Mouse (Mus musculus) frontal cortex, adult (tissue): ENCODE measurements at regions not wholly inside any gene's neighbourhood (a gene's known extent, or its start where the extent isn't known, plus 50 kb on each side); places are given as distances from the start of the nearest gene placed in this dataset.

Experiments used
- ATAC-seq: cut with Nextera tagmentation; 2 replicates; pipeline ENCODE4 v1.9.2; 2017; ENCODE audit warnings: mild to moderate bottlenecking, moderate library complexity, mixed read lengths; ENCODE audit not compliant: low TSS enrichment

GRCm38 (mm10) chr10:37322809-37323208 lies 184.1 kb upstream of the Marcks start:
- ATAC-seq, result no peak

GRCm38 (mm10) chr10:37322310-37322709 lies 183.6 kb upstream of the Marcks start:
- no peak for ATAC-seq

- ATAC-seq, result peak; percentile 73
These were observed 182.5 kb upstream of the Marcks start for GRCm38 (mm10) chr10:37321171-37321570.

GRCm38 (mm10) chr10:37319746-37320430 lies 181.2 kb upstream of the Marcks start:
- no peak for ATAC-seq

- ATAC-seq, result no peak
These were observed 178.0 kb upstream of the Marcks start for GRCm38 (mm10) chr10:37316701-37317100.

- ATAC-seq, result no peak
These were observed 177.1 kb upstream of the Marcks start for GRCm38 (mm10) chr10:37315804-37316203.

- ATAC-seq, result peak; percentile 93
These were observed 176.2 kb upstream of the Marcks start for GRCm38 (mm10) chr10:37314746-37315430.

- ATAC-seq, result no peak
These were observed 174.7 kb upstream of the Marcks start for GRCm38 (mm10) chr10:37313461-37313860.

GRCm38 (mm10) chr10:37310266-37310945 lies 171.7 kb upstream of the Marcks start:
- ATAC-seq, result no peak

- ATAC-seq, result no peak
These were observed 165.9 kb upstream of the Marcks start for GRCm38 (mm10) chr10:37304656-37305055.

GRCm38 (mm10) chr10:37300181-37300889 lies 161.6 kb upstream of the Marcks start:
- ATAC-seq, result no peak

- no peak for ATAC-seq
These were observed 160.1 kb upstream of the Marcks start for GRCm38 (mm10) chr10:37298689-37299421.

GRCm38 (mm10) chr10:37294231-37294630 lies 155.5 kb upstream of the Marcks start:
- ATAC-seq, result no peak

GRCm38 (mm10) chr10:37293292-37293691 lies 154.6 kb upstream of the Marcks start:
- no peak for ATAC-seq

- no peak for ATAC-seq
These were observed 153.1 kb upstream of the Marcks start for GRCm38 (mm10) chr10:37291639-37292495.

GRCm38 (mm10) chr10:37289964-37290704 lies 151.4 kb upstream of the Marcks start:
- ATAC-seq, result no peak

- no peak for ATAC-seq
These were observed 147.6 kb upstream of the Marcks start for GRCm38 (mm10) chr10:37286305-37286704.

- ATAC-seq, result no peak
These were observed 144.2 kb upstream of the Marcks start for GRCm38 (mm10) chr10:37282951-37283350.

- no peak for ATAC-seq
These were observed 142.1 kb upstream of the Marcks start for GRCm38 (mm10) chr10:37280823-37281222.
